Mouse (Mus musculus) MN1 (cell line): ENCODE measurements around the gene Tctn1.

Experiments used
- DNase-seq: peaks from one replicate; pipeline ENCODE4 v3.0.0-alpha.2; 2016; ENCODE audit warnings: low spot score

Gene Tctn1

GRCm38 (mm10) chr5:122263933-122264905, at the start of gene Tctn1:
TSS of gene Tctn1 (minus strand) at chr5:122264460.
- peak; percentile 93 for DNase-seq

- DNase-seq, result no peak
Measured at GRCm38 (mm10) chr5:122312942-122313684, 48.9 kb upstream of the Tctn1 start.

- no peak for DNase-seq
Measured at GRCm38 (mm10) chr5:122312346-122312745, 48.1 kb upstream of the Tctn1 start.

- no peak for DNase-seq
Measured at GRCm38 (mm10) chr5:122311692-122312091, 47.4 kb upstream of the Tctn1 start.

- no peak for DNase-seq
Measured at GRCm38 (mm10) chr5:122310699-122311098, 46.4 kb upstream of the Tctn1 start.

GRCm38 (mm10) chr5:122306536-122306935, 42.3 kb upstream of the Tctn1 start:
- no peak for DNase-seq

- DNase-seq, result no peak
Measured at GRCm38 (mm10) chr5:122305472-122305871, 41.2 kb upstream of the Tctn1 start.

GRCm38 (mm10) chr5:122304541-122304940, 40.3 kb upstream of the Tctn1 start:
- DNase-seq, result no peak

GRCm38 (mm10) chr5:122303937-122304336, 39.7 kb upstream of the Tctn1 start:
- DNase-seq, result peak; percentile 37

- peak; percentile 14 for DNase-seq
Measured at GRCm38 (mm10) chr5:122302810-122303745, 38.8 kb upstream of the Tctn1 start.

GRCm38 (mm10) chr5:122300071-122300518, 35.8 kb upstream of the Tctn1 start:
- DNase-seq, result peak; percentile 73

GRCm38 (mm10) chr5:122295113-122295935, 31.1 kb upstream of the Tctn1 start:
- no peak for DNase-seq

- no peak for DNase-seq
Measured at GRCm38 (mm10) chr5:122294219-122294735, 30.0 kb upstream of the Tctn1 start.

GRCm38 (mm10) chr5:122293131-122293530, 28.9 kb upstream of the Tctn1 start:
- no peak for DNase-seq

- no peak for DNase-seq
Measured at GRCm38 (mm10) chr5:122291553-122292339, 27.5 kb upstream of the Tctn1 start.

- no peak for DNase-seq
Measured at GRCm38 (mm10) chr5:122291149-122291548, 26.9 kb upstream of the Tctn1 start.

- no peak for DNase-seq
Measured at GRCm38 (mm10) chr5:122288147-122288811, 24.0 kb upstream of the Tctn1 start.

GRCm38 (mm10) chr5:122287026-122287425, 22.8 kb upstream of the Tctn1 start:
- no peak for DNase-seq

GRCm38 (mm10) chr5:122286191-122286590, 21.9 kb upstream of the Tctn1 start:
- no peak for DNase-seq
